Mouse (Mus musculus) central nervous system, embryonic 18 days (tissue): Measurements from ENCODE around the gene 2310002L09Rik. TPM values are rescaled to one million over a fixed set of nuclear protein-coding genes. Genes with fewer than 3 reads are reported as not detected.

ENCODE experiments used
- polyA plus RNA-seq: library from polyadenylated mRNA; depleted of rRNA; stranded (reverse); fragments of >200 nt; gene quantifications from 2 replicates; pipeline ENCODE4 v1.2.3, GENCODE M21; 2012; rRNA removed

The 2310002L09Rik gene
- 0.86 TPM in 1 of 2 replicates, not detected in the other for polyA plus RNA-seq

GRCm38 (mm10) chr4:73950375-73950896 is at the start of gene 2310002L09Rik:
TSS of gene 2310002L09Rik (minus strand) at chr4:73950846.

GRCm38 (mm10) chr4:73920660-73921059 is 30.0 kb downstream of the 2310002L09Rik start, which contains the start of gene Gm11756:
TSS of gene Gm11756 (minus strand) at chr4:73920760.

GRCm38 (mm10) chr4:73905853-73906252 is 44.8 kb downstream of the 2310002L09Rik start, which contains the start of gene Gm13871:
TSS of gene Gm13871 (minus strand) at chr4:73905953.

GRCm38 (mm10) chr4:73891012-73891411 is 59.6 kb downstream of the 2310002L09Rik start, which contains the start of gene Gm11757:
TSS of gene Gm11757 (minus strand) at chr4:73891112.

Other genes with a start within 250 kb of the 2310002L09Rik start
- 0.43 and 0.57 TPM in 2 replicates for gene Rasef, start 159.9 kb downstream of the 2310002L09Rik start, polyA plus RNA-seq
- gene Gm11758, start 74.6 kb downstream of the 2310002L09Rik start, polyA plus RNA-seq = not detected in 2 replicates
- not detected in 2 replicates for gene Gm11757, start 59.7 kb downstream of the 2310002L09Rik start, polyA plus RNA-seq
- gene Gm13871, start 44.9 kb downstream of the 2310002L09Rik start, polyA plus RNA-seq = not detected in 2 replicates
- gene Gm11756, start 30.1 kb downstream of the 2310002L09Rik start, polyA plus RNA-seq = 0.05 TPM in 1 of 2 replicates, not detected in the other
- gene Frmd3, start 62.6 kb upstream of the 2310002L09Rik start, polyA plus RNA-seq = 16.4 and 18.5 TPM in 2 replicates